Mouse (Mus musculus) embryonic facial prominence, embryonic 12.5 days (tissue): ENCODE measurements at regions not wholly inside any gene's neighbourhood (a gene's known extent, or its start where the extent isn't known, plus 50 kb on each side); places are given as distances from the start of the nearest gene placed in this dataset.

Experiments used
- ATAC-seq: fragments of 200-750 bp; cut with Nextera tagmentation; 2 replicates; pipeline ENCODE4 v1.8.0; 2017; ENCODE audit not compliant: insufficient number of reproducible peaks, insufficient read depth, low FRiP score, low TSS enrichment
- H3K27ac ChIP-seq: fragments of 300-500 bp; sonication (generic); 2 replicates; pipeline ENCODE4 v1.5.1; 2016; ENCODE audit warnings: mild to moderate bottlenecking
- H3K27me3 ChIP-seq: fragments of 300-500 bp; sonication (generic); 2 replicates; pipeline ENCODE4 v1.6.1; 2016; ENCODE audit warnings: mild to moderate bottlenecking, moderate library complexity
- H3K36me3 ChIP-seq: fragments of 300-500 bp; sonication (generic); 2 replicates; pipeline ENCODE4 v1.6.1; 2016; ENCODE audit warnings: mild to moderate bottlenecking
- H3K4me1 ChIP-seq: fragments of 300-500 bp; sonication (generic); 2 replicates; pipeline ENCODE4 v1.6.1; 2016
- H3K4me2 ChIP-seq: fragments of 300-500 bp; sonication (generic); replicated peaks from 2 replicates; pipeline ENCODE4 v1.6.1; 2016; ENCODE audit warnings: mild to moderate bottlenecking, moderate library complexity
- H3K4me3 ChIP-seq: fragments of 300-500 bp; sonication (generic); 2 replicates; pipeline ENCODE4 v1.5.1; 2016; ENCODE audit warnings: mild to moderate bottlenecking
- H3K9ac ChIP-seq: fragments of 300-500 bp; sonication (generic); 2 replicates; pipeline ENCODE4 v1.6.1; 2016; ENCODE audit warnings: mild to moderate bottlenecking, moderate library complexity
- H3K9me3 ChIP-seq: fragments of 300-500 bp; sonication (generic); 2 replicates; pipeline ENCODE4 v1.6.1; 2016; ENCODE audit warnings: mild to moderate bottlenecking, moderate library complexity
- WGBS: fragments of 180-500 bp; shearing (Covaris S2); methylation state at CpG from one replicate; pipeline ENCODE4 v1.1.7; 2016; 5-methylcytosine and 5-hydroxymethylcytosine counted together

DNA sequence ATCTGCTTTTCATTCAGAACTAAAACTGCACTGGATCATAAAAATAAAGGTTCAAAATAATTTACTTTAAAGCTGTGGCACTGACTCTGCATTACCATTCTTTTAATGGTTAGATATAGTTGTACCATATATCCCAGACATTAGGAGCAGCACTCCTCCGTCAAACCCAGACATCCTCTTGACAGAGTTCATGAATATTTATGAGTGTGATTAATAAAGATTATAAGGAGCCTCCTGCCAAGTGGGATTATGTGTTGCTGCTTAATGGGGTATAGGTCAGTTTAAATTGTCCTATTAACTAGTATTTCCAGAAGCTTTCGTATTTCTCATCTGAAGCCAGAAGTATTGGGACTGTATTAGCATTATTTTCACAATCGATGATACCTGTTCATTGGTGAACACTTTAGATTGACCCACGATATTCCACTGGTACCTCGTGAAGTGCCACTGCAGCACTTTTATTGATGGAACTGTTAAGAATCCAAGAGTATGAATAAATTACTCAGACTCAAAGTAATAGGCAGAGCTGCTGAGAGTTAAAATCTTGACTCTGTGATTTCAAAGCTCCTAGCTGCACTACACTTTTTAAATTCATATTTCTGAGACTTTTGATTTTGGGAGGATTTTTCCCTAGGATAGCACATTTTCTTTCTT is 2983.8 kb upstream of the Lrrc6 start:
- no peak overlapping the region for H3K4me2 ChIP-seq
- no peak overlapping the region for H3K4me3 ChIP-seq
- no peak overlapping the region for H3K9ac ChIP-seq
- no peaks in the 10 kb centered on the region for H3K9me3 ChIP-seq
- H3K36me3 ChIP-seq = no peaks in the 10 kb centered on the region
- WGBS = 78% methylated on average over 5 of the region's 5 CpGs
- H3K27me3 ChIP-seq = no peaks in the 10 kb centered on the region
- no peak overlapping the region for H3K27ac ChIP-seq
- H3K4me1 ChIP-seq = no peaks in the 10 kb centered on the region
- no peak for ATAC-seq

DNA sequence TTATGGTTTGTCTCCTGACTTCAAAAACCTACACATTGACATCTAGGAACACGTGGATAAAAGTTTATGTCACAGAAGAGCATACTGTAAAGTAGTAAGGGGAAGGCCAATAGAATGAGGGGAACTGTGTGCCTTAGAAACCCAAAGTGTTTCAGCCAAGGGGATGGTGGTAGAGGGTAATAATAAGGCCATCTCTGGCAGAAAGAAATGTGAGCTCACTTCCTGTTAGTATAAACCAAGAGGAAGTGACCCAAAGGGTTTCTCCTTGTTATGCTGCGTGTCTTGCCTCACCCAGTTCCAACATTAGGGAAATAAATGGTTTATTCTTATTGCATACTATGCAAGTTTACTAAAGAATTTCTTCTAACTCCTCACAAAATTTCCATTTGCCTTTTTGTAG is 2982.4 kb upstream of the Lrrc6 start:
- ATAC-seq = no peak
- H3K9me3 ChIP-seq = no peaks in the 10 kb centered on the region
- no peak overlapping the region for H3K9ac ChIP-seq
- WGBS = 68% methylated on average over 2 of the region's 2 CpGs
- no peaks in the 10 kb centered on the region for H3K27me3 ChIP-seq
- H3K36me3 ChIP-seq = no peaks in the 10 kb centered on the region
- H3K4me1 ChIP-seq = no peaks in the 10 kb centered on the region
- no peak overlapping the region for H3K4me2 ChIP-seq
- no peak overlapping the region for H3K4me3 ChIP-seq
- no peak overlapping the region for H3K27ac ChIP-seq

DNA sequence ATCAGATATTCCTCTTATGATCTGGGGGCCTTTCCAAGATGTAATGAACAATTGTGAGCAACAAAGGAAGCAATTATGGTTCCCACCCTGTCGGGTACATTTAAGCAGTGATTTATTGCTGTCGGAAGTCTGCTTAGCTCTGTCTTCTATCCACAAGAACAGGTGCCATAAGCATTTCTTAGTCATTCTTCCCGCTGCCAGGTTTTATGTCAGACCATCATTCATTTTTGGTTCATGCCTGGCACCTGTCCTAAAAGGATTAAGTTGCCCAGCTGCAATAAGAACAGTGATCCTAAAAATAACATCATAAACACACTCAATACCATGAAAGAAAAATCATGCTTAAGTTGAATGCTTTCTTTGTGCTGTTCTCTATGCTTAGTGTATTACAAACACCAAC is 2980.4 kb upstream of the Lrrc6 start:
- 68% methylated on average over 3 of the region's 3 CpGs for WGBS
- H3K4me1 ChIP-seq = no peaks in the 10 kb centered on the region
- H3K9me3 ChIP-seq = no peaks in the 10 kb centered on the region
- no peaks in the 10 kb centered on the region for H3K27me3 ChIP-seq
- no peak overlapping the region for H3K27ac ChIP-seq
- H3K4me2 ChIP-seq = no peak overlapping the region
- H3K9ac ChIP-seq = no peak overlapping the region
- H3K36me3 ChIP-seq = no peaks in the 10 kb centered on the region
- no peak for ATAC-seq
- H3K4me3 ChIP-seq = no peak overlapping the region

DNA sequence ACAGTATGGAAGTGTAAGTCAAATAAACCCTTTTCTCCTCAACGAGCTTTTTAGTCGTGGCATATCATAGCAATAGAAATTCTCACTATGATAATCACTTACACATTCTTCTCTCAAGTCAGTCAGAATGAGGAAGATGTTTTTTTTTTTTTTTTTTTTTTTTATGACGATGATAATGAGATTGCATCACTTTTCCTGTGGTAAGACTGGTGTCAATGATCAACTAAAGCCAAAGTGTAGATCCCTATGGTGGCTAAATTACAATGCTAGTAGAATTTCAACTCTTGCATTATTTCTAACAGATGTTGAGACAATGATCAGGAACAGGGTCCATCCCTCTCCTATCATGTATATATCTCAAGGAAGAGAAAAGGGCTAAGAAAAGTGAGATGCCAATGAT is 2976.3 kb upstream of the Lrrc6 start:
- H3K36me3 ChIP-seq = no peaks in the 10 kb centered on the region
- H3K9me3 ChIP-seq = no peaks in the 10 kb centered on the region
- H3K4me1 ChIP-seq = no peaks in the 10 kb centered on the region
- 82% methylated on average over 3 of the region's 3 CpGs for WGBS
- H3K4me3 ChIP-seq = no peak overlapping the region
- H3K27ac ChIP-seq = no peak overlapping the region
- H3K4me2 ChIP-seq = no peak overlapping the region
- ATAC-seq = no peak
- no peaks in the 10 kb centered on the region for H3K27me3 ChIP-seq
- H3K9ac ChIP-seq = no peak overlapping the region

DNA sequence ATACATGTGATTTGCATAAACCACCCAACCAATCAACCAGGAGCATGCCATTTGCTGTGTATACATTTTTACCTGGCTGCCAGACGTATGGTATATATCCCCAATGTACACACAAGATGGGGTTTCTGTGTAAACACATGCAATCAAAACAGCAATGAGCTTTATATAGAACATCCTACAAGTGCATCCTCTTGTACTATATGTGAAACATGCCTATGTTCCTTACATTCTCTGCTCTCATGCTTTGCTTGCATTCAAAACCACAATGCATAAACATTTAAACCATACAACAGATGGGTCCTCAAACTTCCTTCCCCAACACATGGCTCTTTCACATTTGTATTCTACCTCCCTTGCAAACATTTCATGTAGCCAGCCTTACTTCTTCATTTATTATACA is 2968.9 kb upstream of the Lrrc6 start:
- Histone ChIP-seq H3K9me3 (no peaks in the 10 kb centered on the region), H3K4me3 (no peak overlapping the region), H3K4me1 (no peaks in the 10 kb centered on the region), H3K27me3 (no peaks in the 10 kb centered on the region), H3K27ac (no peak overlapping the region), H3K4me2 (no peak overlapping the region), H3K36me3 (no peaks in the 10 kb centered on the region), H3K9ac (no peak overlapping the region)
- ATAC-seq = no peak
- WGBS = 77% methylated on average over 1 of the region's 1 CpGs

DNA sequence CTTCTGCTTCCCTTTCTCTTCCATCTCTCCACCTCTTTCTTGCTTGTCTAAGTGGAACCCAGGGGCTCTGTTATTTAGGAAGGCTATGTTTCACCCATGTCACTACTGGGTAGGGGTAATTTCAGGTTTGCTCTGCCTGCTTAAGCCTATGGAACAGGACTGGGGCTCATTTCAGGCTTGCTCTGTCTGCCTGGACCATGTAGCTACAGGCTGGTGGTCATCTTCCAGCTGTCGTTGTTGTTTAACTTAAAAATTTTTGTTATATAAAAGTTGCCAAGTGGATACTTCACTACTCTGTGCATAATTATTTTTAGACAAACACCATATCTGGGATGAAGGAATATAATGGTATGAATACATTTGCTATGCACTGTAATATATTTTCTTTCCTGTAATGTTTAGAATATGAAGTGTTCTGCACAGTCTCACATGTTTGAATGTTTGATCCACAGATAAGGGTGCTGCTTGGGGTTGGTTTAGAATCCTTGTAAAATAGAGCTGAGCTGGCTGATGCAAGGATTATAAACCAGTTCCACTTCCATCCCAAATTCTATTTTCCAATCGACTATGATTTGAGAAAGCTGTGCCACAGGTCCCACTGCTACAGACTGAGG is 2960.0 kb upstream of the Lrrc6 start:
- Histone ChIP-seq H3K9ac (no peak overlapping the region), H3K4me3 (no peak overlapping the region), H3K27ac (no peak overlapping the region), H3K27me3 (no peaks in the 10 kb centered on the region), H3K4me1 (no peaks in the 10 kb centered on the region), H3K4me2 (no peak overlapping the region), H3K36me3 (no peaks in the 10 kb centered on the region), H3K9me3 (no peaks in the 10 kb centered on the region)
- WGBS = 86% methylated on average over 2 of the region's 2 CpGs
- no peak for ATAC-seq

DNA sequence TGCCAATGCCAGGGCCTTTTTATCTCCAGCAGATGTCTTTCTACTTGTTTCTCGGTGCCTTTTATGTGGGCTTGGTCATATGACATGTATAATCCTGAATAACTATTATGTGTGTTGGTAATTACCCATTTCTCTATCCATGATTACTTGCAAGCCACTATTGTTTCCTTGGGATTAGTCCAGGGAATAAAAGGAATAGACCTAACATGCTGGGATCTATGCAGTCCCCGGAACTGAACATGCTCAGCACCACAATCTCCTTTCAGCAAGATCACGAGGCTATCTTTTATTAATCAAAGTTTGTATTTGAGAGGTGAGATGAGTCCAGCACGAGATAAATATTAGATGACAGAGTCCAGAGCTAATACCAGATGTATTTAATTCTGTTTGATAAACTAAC is 2956.8 kb upstream of the Lrrc6 start:
- Histone ChIP-seq H3K9ac (no peak overlapping the region), H3K4me2 (no peak overlapping the region), H3K27me3 (no peaks in the 10 kb centered on the region), H3K27ac (no peak overlapping the region), H3K4me3 (no peak overlapping the region), H3K9me3 (no peaks in the 10 kb centered on the region), H3K36me3 (no peaks in the 10 kb centered on the region), H3K4me1 (no peaks in the 10 kb centered on the region)
- WGBS = 66% methylated on average over 4 of the region's 4 CpGs
- ATAC-seq = no peak

DNA sequence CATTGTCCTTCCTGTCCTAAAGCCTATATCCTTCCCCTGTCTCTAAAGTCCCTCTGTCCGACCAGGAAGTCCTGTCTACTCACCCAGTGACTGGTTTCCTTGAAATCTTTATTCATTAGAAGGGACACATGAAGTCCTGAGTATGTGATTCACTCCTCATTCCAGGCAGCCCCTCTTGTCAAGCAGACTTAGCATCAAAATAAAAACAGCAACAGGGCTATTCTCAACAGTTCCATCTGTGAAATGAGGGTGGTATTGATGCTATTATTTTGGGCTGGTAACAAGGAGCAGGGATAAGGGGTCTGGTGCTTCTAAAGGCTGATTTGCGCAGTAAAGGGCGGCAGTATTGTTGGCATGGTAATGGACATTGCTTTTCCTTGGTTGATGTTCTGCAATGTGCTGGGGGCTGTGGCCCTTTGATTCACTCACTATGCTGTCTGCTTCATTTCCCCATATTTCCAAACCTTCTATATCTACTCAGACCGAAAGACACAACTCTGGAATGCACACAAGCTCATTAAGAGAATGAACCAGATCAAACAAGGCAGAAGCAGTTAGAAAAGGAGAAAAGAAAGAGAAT is 2955.6 kb upstream of the Lrrc6 start:
- no peak overlapping the region for H3K4me2 ChIP-seq
- no peaks in the 10 kb centered on the region for H3K9me3 ChIP-seq
- no peaks in the 10 kb centered on the region for H3K36me3 ChIP-seq
- no peaks in the 10 kb centered on the region for H3K4me1 ChIP-seq
- no peak overlapping the region for H3K27ac ChIP-seq
- no peak overlapping the region for H3K4me3 ChIP-seq
- WGBS = 80% methylated on average over 4 of the region's 4 CpGs
- no peak for ATAC-seq
- no peaks in the 10 kb centered on the region for H3K27me3 ChIP-seq
- no peak overlapping the region for H3K9ac ChIP-seq

DNA sequence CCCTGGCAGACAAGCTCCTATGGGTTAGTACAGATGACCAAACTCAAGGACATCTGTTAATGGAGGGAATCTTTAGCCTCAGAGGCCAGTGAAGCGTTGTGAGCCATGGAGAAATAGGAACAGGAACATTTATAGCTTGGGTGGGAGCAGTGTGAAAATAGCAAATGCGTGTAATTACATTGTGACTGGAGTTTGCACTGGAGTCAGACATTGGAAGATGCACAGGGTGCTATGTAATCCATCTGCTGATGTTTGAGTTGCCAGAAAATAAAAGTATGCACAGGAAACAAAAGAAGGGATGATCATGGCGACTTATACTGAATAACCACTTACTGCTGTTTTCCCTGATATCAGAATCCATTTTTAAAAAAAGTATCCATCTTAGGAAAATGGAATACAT is 2940.3 kb upstream of the Lrrc6 start:
- WGBS = 82% methylated on average over 3 of the region's 3 CpGs
- Histone ChIP-seq H3K27me3 (no peaks in the 10 kb centered on the region), H3K4me2 (no peak overlapping the region), H3K4me1 (no peaks in the 10 kb centered on the region), H3K27ac (no peak overlapping the region), H3K36me3 (no peaks in the 10 kb centered on the region), H3K4me3 (no peak overlapping the region), H3K9me3 (no peaks in the 10 kb centered on the region), H3K9ac (no peak overlapping the region)
- ATAC-seq = no peak

DNA sequence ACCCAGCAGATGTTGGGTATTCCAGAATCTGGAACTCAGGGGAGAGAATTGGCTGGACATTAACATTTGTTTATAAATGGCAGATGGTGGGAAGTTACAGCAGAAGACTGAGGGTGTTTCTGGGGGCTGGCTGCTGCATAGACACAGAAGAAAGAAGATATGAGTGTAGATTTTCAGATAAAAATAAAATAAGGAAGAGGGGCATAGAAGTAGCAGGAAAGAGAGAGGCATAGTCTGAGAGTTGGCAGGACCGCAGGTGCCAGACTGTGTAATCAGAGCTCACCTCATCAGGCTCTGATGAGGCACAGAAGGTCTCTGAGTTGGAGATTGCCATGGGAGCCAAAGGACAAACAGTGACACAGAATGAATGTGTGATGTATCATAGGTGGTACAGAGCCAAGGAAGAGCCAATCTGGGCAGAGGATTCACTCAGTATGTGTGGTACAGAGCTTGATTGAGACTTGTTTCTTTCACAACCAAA is 2912.9 kb upstream of the Lrrc6 start:
- 87% methylated on average over 1 of the region's 1 CpGs for WGBS
- no peaks in the 10 kb centered on the region for H3K36me3 ChIP-seq

DNA sequence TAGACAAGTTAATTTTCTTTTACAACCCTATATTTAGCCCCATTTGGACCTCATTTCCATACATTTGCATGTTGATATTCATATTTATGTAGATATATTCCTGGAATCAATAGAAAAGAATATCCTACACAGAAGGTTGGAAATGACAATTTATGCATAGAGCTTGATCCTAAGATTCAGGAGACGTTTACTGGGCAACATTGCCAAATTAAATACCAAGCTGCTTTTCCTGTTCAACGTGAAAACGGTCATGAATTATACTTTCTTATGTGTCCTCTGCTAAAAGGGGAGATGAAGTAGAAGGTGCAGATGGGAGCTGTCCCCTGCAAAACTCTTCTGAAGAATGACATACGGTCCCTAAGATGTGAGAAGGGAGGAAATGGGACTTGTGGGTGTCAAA is 2888.9 kb upstream of the Lrrc6 start:
- no peak for ATAC-seq
- no peak overlapping the region for H3K4me3 ChIP-seq
- H3K36me3 ChIP-seq = no peaks in the 10 kb centered on the region
- no peaks in the 10 kb centered on the region for H3K27me3 ChIP-seq
- WGBS = 84% methylated on average over 4 of the region's 4 CpGs
- no peaks in the 10 kb centered on the region for H3K9me3 ChIP-seq
- H3K4me2 ChIP-seq = no peak overlapping the region
- H3K9ac ChIP-seq = no peak overlapping the region
- no peaks in the 10 kb centered on the region for H3K4me1 ChIP-seq
- H3K27ac ChIP-seq = no peak overlapping the region

More for the DNA sequence above, 2912.9 kb upstream of the Lrrc6 start:
- Histone ChIP-seq H3K27ac (no peak overlapping the region), H3K9me3 (no peaks in the 10 kb centered on the region), H3K27me3 (no peaks in the 10 kb centered on the region), H3K9ac (no peak overlapping the region), H3K4me2 (no peak overlapping the region), H3K4me1 (no peaks in the 10 kb centered on the region), H3K4me3 (no peak overlapping the region)
- ATAC-seq = no peak

DNA sequence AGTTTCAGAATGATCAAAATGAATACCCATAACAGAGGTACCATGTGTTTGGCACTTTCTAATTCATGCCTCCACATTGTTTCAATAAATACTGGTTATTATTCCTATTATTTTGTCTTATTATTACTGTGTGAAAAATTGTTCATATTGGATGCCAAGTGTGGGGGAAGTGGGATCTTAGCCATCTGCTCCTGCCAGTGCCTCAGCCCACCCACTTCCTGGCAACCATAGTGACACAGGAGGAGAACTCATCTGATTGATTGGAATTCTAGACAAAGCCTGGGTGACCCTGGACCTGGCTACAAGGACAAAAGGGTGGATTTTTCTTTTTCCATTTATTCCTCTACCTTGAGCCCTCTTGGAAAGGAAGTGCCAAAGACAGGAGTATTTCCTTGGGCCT is 2886.8 kb upstream of the Lrrc6 start:
- Histone ChIP-seq H3K4me2 (no peak overlapping the region), H3K36me3 (no peaks in the 10 kb centered on the region)
- no peak for ATAC-seq

More for the DNA sequence above, 2886.8 kb upstream of the Lrrc6 start:
- no peak overlapping the region for H3K9ac ChIP-seq
- no peak overlapping the region for H3K4me3 ChIP-seq
- no peaks in the 10 kb centered on the region for H3K4me1 ChIP-seq
- H3K9me3 ChIP-seq = no peaks in the 10 kb centered on the region
- H3K27ac ChIP-seq = no peak overlapping the region
- H3K27me3 ChIP-seq = no peaks in the 10 kb centered on the region
